Mouse (Mus musculus) spleen, adult 2 months (tissue): ENCODE measurements around the gene Adgb. TPM values are rescaled to one million over a fixed set of nuclear protein-coding genes. Genes with fewer than 3 reads are reported as not detected.

Experiments
- DNase-seq, 2 experiments: peaks; one replicate each; pipeline versions ENCODE4 v3.0.0 to v3.0.0-alpha.2; 2012 to 2021; ENCODE audit warnings: low spot score in 2 of 2, low read depth in 1 of 2
- H3K27ac ChIP-seq: fragments of 200-500 bp; 2 replicates; pipeline ENCODE4 v1.5.1; 2012; ENCODE audit warnings: low read length, inconsistent platforms; ENCODE audit not compliant: insufficient read depth
- H3K27me3 ChIP-seq: fragments of 200-500 bp; 2 replicates; pipeline ENCODE4 v1.6.1; 2012; ENCODE audit warnings: mild to moderate bottlenecking, moderate library complexity, low read length, inconsistent platforms; ENCODE audit not compliant: control insufficient read depth, insufficient read depth
- H3K36me3 ChIP-seq: fragments of 200-500 bp; 2 replicates; pipeline ENCODE4 v1.6.1; 2012; ENCODE audit warnings: mild to moderate bottlenecking, low read length, inconsistent platforms; ENCODE audit not compliant: control insufficient read depth, insufficient read depth
- H3K4me1 ChIP-seq: fragments of 200-500 bp; 2 replicates; pipeline ENCODE4 v1.6.1; 2011; ENCODE audit warnings: inconsistent platforms; ENCODE audit not compliant: control insufficient read depth, insufficient read depth, insufficient read length
- H3K4me3 ChIP-seq: fragments of 200-500 bp; 2 replicates; pipeline ENCODE4 v1.5.1; 2011; ENCODE audit warnings: mild to moderate bottlenecking, inconsistent platforms; ENCODE audit not compliant: insufficient read depth, insufficient read length; ENCODE audit errors: extremely low read depth
- CTCF ChIP-seq: fragments of 200-500 bp; IDR thresholded peaks from 2 replicates; pipeline ENCODE4 v1.5.1; 2011; ENCODE audit warnings: mild to moderate bottlenecking, inconsistent platforms; ENCODE audit not compliant: insufficient read depth, insufficient read length, insufficient replicate concordance; ENCODE audit errors: extremely low read depth
- POLR2A ChIP-seq: fragments of 200-500 bp; IDR thresholded peaks from 2 replicates; pipeline ENCODE4 v1.6.1; 2011; ENCODE audit warnings: low read depth, low read length, inconsistent platforms
- WGBS: fragments of 180-500 bp; shearing (Covaris S2); methylation state at CpG from one replicate; pipeline ENCODE4 v1.1.7; 2018; 5-methylcytosine and 5-hydroxymethylcytosine counted together
- polyA plus RNA-seq: library from polyadenylated mRNA; depleted of rRNA; stranded (reverse); fragments of >200 nt; gene quantifications from 2 replicates; pipeline ENCODE4 v1.2.3, GENCODE M21; 2012

Adgb gene
- polyA plus RNA-seq, 1 experiment, result 0.22 TPM

DNA sequence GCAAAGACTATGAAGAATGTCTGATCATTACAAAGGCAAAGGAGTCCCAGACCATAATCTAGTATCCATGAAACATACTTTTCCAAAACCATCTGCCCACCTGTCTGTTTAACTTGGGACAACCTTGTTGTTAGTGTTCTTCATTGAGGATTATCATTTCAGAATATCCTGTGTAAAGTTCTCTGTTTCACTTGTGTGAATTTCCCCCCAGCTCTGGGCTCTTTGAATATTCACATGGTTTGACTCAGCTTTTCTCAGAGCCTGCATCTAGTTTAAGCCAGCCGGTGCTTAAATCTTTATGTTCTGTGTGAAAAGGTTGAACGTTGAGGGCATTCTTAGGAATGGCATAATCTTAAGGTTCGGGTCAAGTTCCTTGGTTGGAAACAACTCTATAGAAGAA is 154.0 kb downstream of the Adgb start:
- TF ChIP-seq CTCF (no peak), POLR2A (no peak)
- Histone ChIP-seq H3K27ac (no peak overlapping the region), H3K27me3 (no peaks in the 10 kb centered on the region), H3K4me3 (no peak overlapping the region), H3K36me3 (no peaks in the 10 kb centered on the region), H3K4me1 (no peaks in the 10 kb centered on the region)
- WGBS, result 90% methylated on average over 3 of the region's 3 CpGs
- DNase-seq, result no peak

GRCm38 (mm10) chr10:10315631-10316030 is 156.5 kb downstream of the Adgb start:
- Histone ChIP-seq H3K27me3 (no peaks in the 10 kb centered on the region), H3K4me1 (no peaks in the 10 kb centered on the region), H3K4me3 (no peak overlapping the region), H3K36me3 (no peaks in the 10 kb centered on the region), H3K27ac (no peak overlapping the region)
- TF ChIP-seq CTCF (no peak), POLR2A (no peak)
- DNase-seq, result no peak
- WGBS, result 58% methylated on average over 2 of the region's 2 CpGs

DNA sequence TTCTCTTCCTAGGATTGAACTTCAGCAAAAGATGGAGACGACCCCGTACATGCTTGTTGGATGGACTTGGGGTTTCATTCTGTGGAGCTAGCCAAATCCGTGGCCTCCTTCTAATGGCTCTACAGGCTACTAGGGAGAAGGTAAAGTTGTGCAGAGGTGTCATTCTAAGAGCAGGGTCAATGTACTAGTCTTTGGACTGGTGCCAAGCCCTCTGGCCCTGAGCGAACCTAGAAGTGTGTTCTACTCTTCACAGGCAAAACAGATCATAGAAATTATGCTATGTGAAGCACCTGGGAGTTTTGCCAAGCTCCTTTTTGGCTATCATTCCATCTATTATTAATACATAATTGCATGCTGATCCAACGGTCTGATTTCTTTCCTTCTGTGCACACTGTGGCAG is 157.6 kb downstream of the Adgb start:
- H3K4me1 ChIP-seq, result no peaks in the 10 kb centered on the region
- WGBS, result 89% methylated on average over 5 of the region's 5 CpGs
- no peaks in the 10 kb centered on the region for H3K36me3 ChIP-seq
- TF ChIP-seq CTCF (no peak), POLR2A (no peak)
- no peak overlapping the region for H3K27ac ChIP-seq
- no peak for DNase-seq
- no peak overlapping the region for H3K4me3 ChIP-seq
- H3K27me3 ChIP-seq, result no peaks in the 10 kb centered on the region

- 92% methylated on average over 8 of the region's 8 CpGs for WGBS
Measured at GRCm38 (mm10) chr10:10309877-10310426, 162.2 kb downstream of the Adgb start.

GRCm38 (mm10) chr10:10309056-10309455 is 163.1 kb downstream of the Adgb start:
- DNase-seq, result no peak
- Histone ChIP-seq H3K36me3 (no peaks in the 10 kb centered on the region), H3K4me3 (no peak overlapping the region), H3K27ac (no peak overlapping the region), H3K4me1 (no peaks in the 10 kb centered on the region; the same call in 1 of the 2 replicates), H3K27me3 (no peaks in the 10 kb centered on the region)
- TF ChIP-seq POLR2A (no peak), CTCF (no peak)
- WGBS, result 91% methylated on average over 4 of the region's 4 CpGs

More at GRCm38 (mm10) chr10:10309877-10310426, 162.2 kb downstream of the Adgb start:
- H3K27ac ChIP-seq, result no peak overlapping the region
- no peaks in the 10 kb centered on the region for H3K27me3 ChIP-seq
- no peak for DNase-seq
- no peak overlapping the region for H3K4me3 ChIP-seq
- H3K36me3 ChIP-seq, result no peaks in the 10 kb centered on the region
- no peaks in the 10 kb centered on the region; the same call in 1 of the 2 replicates for H3K4me1 ChIP-seq
- no peak for TF ChIP-seq CTCF
- no peak for TF ChIP-seq POLR2A

DNA sequence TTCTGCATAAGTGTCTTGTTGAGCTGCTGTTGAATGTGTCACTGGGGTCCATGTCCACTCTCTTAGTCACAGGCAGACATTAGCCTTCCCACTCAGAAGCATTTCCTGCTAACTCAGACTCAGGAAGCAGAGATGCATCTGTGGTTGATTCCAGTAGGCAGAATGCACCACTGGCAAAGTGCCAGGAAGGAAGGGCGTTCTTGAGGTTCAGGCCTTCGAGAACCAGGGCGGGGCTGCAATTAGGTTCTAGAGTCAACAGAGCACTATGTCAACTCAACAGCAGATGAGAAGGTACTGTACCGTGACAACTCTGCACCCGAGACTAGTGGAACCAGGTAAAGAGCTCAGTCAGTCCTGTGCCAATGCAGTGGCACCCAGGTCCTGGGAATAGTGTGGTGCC is 164.7 kb downstream of the Adgb start:
- Histone ChIP-seq H3K4me1 (no peaks in the 10 kb centered on the region; the same call in 1 of the 2 replicates), H3K27me3 (no peaks in the 10 kb centered on the region), H3K27ac (no peak overlapping the region), H3K36me3 (no peaks in the 10 kb centered on the region), H3K4me3 (no peak overlapping the region)
- DNase-seq, result no peak
- TF ChIP-seq POLR2A, result no peak
- TF ChIP-seq CTCF, result no peak
- 46% methylated on average over 5 of the region's 5 CpGs for WGBS

DNA sequence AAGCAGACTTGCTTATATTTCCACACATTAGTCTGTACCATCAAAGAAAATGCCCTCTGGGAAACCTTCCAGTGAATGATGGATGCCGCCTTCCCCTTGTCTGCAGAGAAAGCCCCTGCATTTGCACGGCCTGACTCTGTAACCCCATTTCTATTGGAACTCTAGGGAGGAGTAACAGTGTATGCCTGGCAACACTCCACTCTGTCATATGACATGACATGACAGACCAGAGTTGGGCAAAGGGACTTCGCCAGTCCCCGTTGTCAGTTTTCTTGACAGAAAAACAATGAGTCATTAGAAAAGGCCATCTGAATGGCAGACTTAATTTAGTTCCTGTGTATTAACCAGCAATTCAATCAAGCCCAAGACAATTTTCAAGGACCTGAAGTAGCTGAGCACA is 167.8 kb downstream of the Adgb start:
- Histone ChIP-seq H3K27ac (no peak overlapping the region), H3K4me1 (peaks cover 6% of the 10 kb centered on the region), H3K4me3 (no peak overlapping the region), H3K36me3 (no peaks in the 10 kb centered on the region), H3K27me3 (no peaks in the 10 kb centered on the region)
- no peak for DNase-seq
- 76% methylated on average over 4 of the region's 4 CpGs for WGBS
- TF ChIP-seq CTCF (no peak), POLR2A (no peak)
